Mouse (Mus musculus): ENCODE data around the gene Nudt7. TPM values are rescaled to one million over a fixed set of nuclear protein-coding genes. Genes with fewer than 3 reads are reported as not detected.
A peak's percentile ranks its signal among the peaks of the same experiment; 100 is the strongest.

The Nudt7 gene
- polyA plus RNA-seq, 1 experiment, result 4.9 TPM

- no peaks in the 10 kb centered on the region for H3K36me3 ChIP-seq (ENCODE audit: control insufficient read depth, insufficient read depth, low read length)
- H3K4me3 ChIP-seq (ENCODE audit: low read depth, low read length), result no peak overlapping the region
- WGBS, result 38% methylated on average over 2 of the region's 2 CpGs
- no peaks in the 10 kb centered on the region for H3K27me3 ChIP-seq (ENCODE audit: control insufficient read depth, insufficient read depth, low read length)
- no peak overlapping the region for H3K27ac ChIP-seq (ENCODE audit: insufficient read depth, low read depth, low read length)
- no peaks in the 10 kb centered on the region for H3K4me1 ChIP-seq (ENCODE audit: control insufficient read depth, insufficient read depth, insufficient read length, low read length)
- TF ChIP-seq CTCF (IDR thresholded peaks at IDR 0.05; ENCODE audit: extremely low read depth, insufficient read length, insufficient replicate concordance, low read depth, low read length), result no peak
- no peak for TF ChIP-seq POLR2A (IDR thresholded peaks at IDR 0.05; ENCODE audit: low read depth, low read length)
Observed at GRCm38 (mm10) chr8:114165741-114166140, 32.4 kb downstream of the Nudt7 start.

GRCm38 (mm10) chr8:114176721-114177120, 43.4 kb downstream of the Nudt7 start:
- Histone ChIP-seq H3K4me1 (ENCODE audit: control insufficient read depth, insufficient read depth, insufficient read length, low read length) (no peaks in the 10 kb centered on the region), H3K4me3 (ENCODE audit: low read depth, low read length) (no peak overlapping the region), H3K36me3 (ENCODE audit: control insufficient read depth, insufficient read depth, low read length) (no peaks in the 10 kb centered on the region), H3K27ac (ENCODE audit: insufficient read depth, low read depth, low read length) (no peak overlapping the region), H3K27me3 (ENCODE audit: control insufficient read depth, insufficient read depth, low read length) (no peaks in the 10 kb centered on the region)
- TF ChIP-seq CTCF (IDR thresholded peaks at IDR 0.05; ENCODE audit: extremely low read depth, insufficient read length, insufficient replicate concordance, low read depth, low read length), result peak; percentile 24; the same call in 1 of the 2 replicates
- no peak for TF ChIP-seq POLR2A (IDR thresholded peaks at IDR 0.05; ENCODE audit: low read depth, low read length)
- 68% methylated on average over 3 of the region's 3 CpGs for WGBS

GRCm38 (mm10) chr8:114193334-114193733, 60.0 kb downstream of the Nudt7 start:
- Histone ChIP-seq H3K36me3 (ENCODE audit: control insufficient read depth, insufficient read depth, low read length) (no peaks in the 10 kb centered on the region), H3K27ac (ENCODE audit: insufficient read depth, low read depth, low read length) (no peak overlapping the region), H3K27me3 (ENCODE audit: control insufficient read depth, insufficient read depth, low read length) (no peaks in the 10 kb centered on the region), H3K4me3 (ENCODE audit: low read depth, low read length) (no peak overlapping the region), H3K4me1 (ENCODE audit: control insufficient read depth, insufficient read depth, insufficient read length, low read length) (no peaks in the 10 kb centered on the region)
- 73% methylated on average over 5 of the region's 5 CpGs for WGBS
- TF ChIP-seq POLR2A (IDR thresholded peaks at IDR 0.05; ENCODE audit: low read depth, low read length) (no peak), CTCF (IDR thresholded peaks at IDR 0.05; ENCODE audit: extremely low read depth, insufficient read length, insufficient replicate concordance, low read depth, low read length) (no peak)

GRCm38 (mm10) chr8:114198990-114199389, 65.6 kb downstream of the Nudt7 start:
- Histone ChIP-seq H3K27me3 (ENCODE audit: control insufficient read depth, insufficient read depth, low read length) (no peaks in the 10 kb centered on the region), H3K27ac (ENCODE audit: insufficient read depth, low read depth, low read length) (no peak overlapping the region), H3K4me1 (ENCODE audit: control insufficient read depth, insufficient read depth, insufficient read length, low read length) (no peaks in the 10 kb centered on the region), H3K36me3 (ENCODE audit: control insufficient read depth, insufficient read depth, low read length) (no peaks in the 10 kb centered on the region), H3K4me3 (ENCODE audit: low read depth, low read length) (no peak overlapping the region)
- TF ChIP-seq CTCF (IDR thresholded peaks at IDR 0.05; ENCODE audit: extremely low read depth, insufficient read length, insufficient replicate concordance, low read depth, low read length) (no peak), POLR2A (IDR thresholded peaks at IDR 0.05; ENCODE audit: low read depth, low read length) (no peak)
- 55% methylated on average over 2 of the region's 2 CpGs for WGBS

Other genes with a start within 250 kb of the Nudt7 start
- gene Vat1l, start 72.1 kb downstream of the Nudt7 start, polyA plus RNA-seq (2012; rRNA removed), result 0.18 and 0.25 TPM in 2 replicates

Data from small intestine, adult 2 months (tissue).